Mouse (Mus musculus): ENCODE measurements around the gene Hps4. TPM values are rescaled to one million over a fixed set of nuclear protein-coding genes. Genes with fewer than 3 reads are reported as not detected.
"Not testable (repeated sequence)": the region's sequence is repeated elsewhere in the genome, so short reads cannot be mapped to it uniquely, and the experiment has no call there.

Gene Hps4
- polyA plus RNA-seq, 1 experiment from 2014 or later: 19.0 TPM

DNA sequence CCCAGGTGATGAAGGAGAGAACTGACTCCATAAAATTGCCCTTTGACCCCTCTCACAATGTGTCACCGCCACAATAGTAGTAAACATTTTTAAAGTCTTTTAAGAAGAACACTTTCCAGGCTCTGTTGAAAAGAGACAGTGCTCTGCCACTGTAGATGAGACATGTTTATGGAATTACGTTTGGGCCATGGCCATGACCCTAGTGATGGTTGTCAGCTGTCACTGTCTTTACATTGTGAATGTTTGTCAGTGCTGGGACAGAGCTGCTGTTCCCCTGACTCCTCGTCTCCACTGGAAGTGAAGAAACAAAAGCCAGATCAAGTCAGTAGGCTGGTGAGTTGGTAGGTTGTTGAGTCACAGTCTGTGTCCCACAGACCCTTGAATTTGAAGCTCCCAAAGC lies 59.6 kb downstream of the Hps4 start:
- Histone ChIP-seq H3K27me3 (replicated peaks) (peaks cover 13% of the 10 kb centered on the region), H3K27ac (ENCODE audit: poor library complexity, severe bottlenecking) (no peak overlapping the region), H3K4me3 (no peak overlapping the region), H3K9me3 (replicated peaks) (no peaks in the 10 kb centered on the region), H3K36me3 (no peaks in the 10 kb centered on the region), H3K4me1 (replicated peaks) (peaks cover 8% of the 10 kb centered on the region), H3K9ac (no peak overlapping the region), H3K4me2 (no peak overlapping the region)
- WGBS: 64% methylated on average over 3 of the region's 3 CpGs
- no peak for ATAC-seq (ENCODE audit: insufficient number of reproducible peaks, low FRiP score)

- Histone ChIP-seq H3K4me2 (no peak overlapping the region), H3K9me3 (replicated peaks) (no peaks in the 10 kb centered on the region), H3K27ac (ENCODE audit: poor library complexity, severe bottlenecking) (no peak overlapping the region), H3K36me3 (no peaks in the 10 kb centered on the region), H3K27me3 (replicated peaks) (peaks cover 34% of the 10 kb centered on the region), H3K4me1 (replicated peaks) (peaks cover 8% of the 10 kb centered on the region), H3K4me3 (no peak overlapping the region), H3K9ac (no peak overlapping the region)
- ATAC-seq (ENCODE audit: insufficient number of reproducible peaks, low FRiP score): peak; percentile 71; the same call in 1 of the 2 replicates
- 11% methylated on average over 3 of the region's 3 CpGs for WGBS
Observed at GRCm38 (mm10) chr5:112406017-112406416, 63.1 kb downstream of the Hps4 start.

GRCm38 (mm10) chr5:112409274-112409673 lies 66.4 kb downstream of the Hps4 start:
- ATAC-seq (ENCODE audit: insufficient number of reproducible peaks, low FRiP score): no peak
- Histone ChIP-seq H3K36me3 (no peaks in the 10 kb centered on the region), H3K27ac (ENCODE audit: poor library complexity, severe bottlenecking) (no peak overlapping the region), H3K4me3 (no peak overlapping the region), H3K27me3 (replicated peaks) (peaks cover 46% of the 10 kb centered on the region), H3K4me2 (no peak overlapping the region), H3K9ac (no peak overlapping the region), H3K9me3 (replicated peaks) (peaks cover 6% of the 10 kb centered on the region; the same call in 1 of the 2 replicates), H3K4me1 (replicated peaks) (peaks cover 21% of the 10 kb centered on the region)
- 60% methylated on average over 5 of the region's 5 CpGs for WGBS

GRCm38 (mm10) chr5:112411072-112411471 lies 68.2 kb downstream of the Hps4 start:
- Histone ChIP-seq H3K9ac (no peak overlapping the region), H3K4me1 (replicated peaks) (peaks cover 15% of the 10 kb centered on the region), H3K4me3 (no peak overlapping the region), H3K9me3 (replicated peaks) (peaks cover 6% of the 10 kb centered on the region; the same call in 1 of the 2 replicates), H3K27me3 (replicated peaks) (peaks cover 46% of the 10 kb centered on the region), H3K27ac (ENCODE audit: poor library complexity, severe bottlenecking) (no peak overlapping the region), H3K36me3 (no peaks in the 10 kb centered on the region), H3K4me2 (peak overlapping the region; percentile 33; the same call in 1 of the 2 replicates)
- WGBS: 44% methylated on average over 11 of the region's 11 CpGs
- no peak for ATAC-seq (ENCODE audit: insufficient number of reproducible peaks, low FRiP score)

- peaks cover 13% of the 10 kb centered on the region for H3K4me1 ChIP-seq (replicated peaks)
- 13% methylated on average over 19 of the region's 19 CpGs for WGBS
- peaks cover 46% of the 10 kb centered on the region for H3K27me3 ChIP-seq (replicated peaks)
- no peak overlapping the region for H3K9ac ChIP-seq
- peak overlapping the region; percentile 33 for H3K4me2 ChIP-seq
- no peak overlapping the region for H3K27ac ChIP-seq (ENCODE audit: poor library complexity, severe bottlenecking)
- H3K9me3 ChIP-seq (replicated peaks): peaks cover 6% of the 10 kb centered on the region; the same call in 1 of the 2 replicates
- peak; percentile 42; the same call in 1 of the 2 replicates for ATAC-seq (ENCODE audit: insufficient number of reproducible peaks, low FRiP score)
- no peak overlapping the region for H3K4me3 ChIP-seq
- H3K36me3 ChIP-seq: no peaks in the 10 kb centered on the region
Observed at GRCm38 (mm10) chr5:112411514-112412335, 68.8 kb downstream of the Hps4 start.

DNA sequence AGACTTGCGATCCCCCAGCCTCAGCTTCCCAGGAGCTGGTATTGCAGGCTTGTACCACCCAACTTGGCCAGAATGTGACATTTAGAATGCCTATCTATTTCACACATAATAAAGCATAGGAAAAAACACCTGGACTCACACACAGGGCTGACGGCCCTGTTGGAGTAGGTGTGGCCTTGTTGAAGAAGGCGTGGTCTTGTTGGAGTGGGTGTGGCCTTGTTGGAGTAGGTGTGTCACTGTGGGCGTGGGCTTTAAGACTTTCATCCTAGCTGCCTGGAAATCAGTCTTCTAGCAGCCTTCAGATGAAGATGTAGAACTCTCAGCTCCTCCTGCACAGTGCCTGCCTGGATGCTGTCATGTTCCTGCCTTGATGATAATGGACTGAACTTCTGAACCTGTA lies 69.9 kb downstream of the Hps4 start:
- WGBS: 80% methylated on average over 4 of the region's 4 CpGs
- not testable (repeated sequence) for ATAC-seq (ENCODE audit: insufficient number of reproducible peaks, low FRiP score)

DNA sequence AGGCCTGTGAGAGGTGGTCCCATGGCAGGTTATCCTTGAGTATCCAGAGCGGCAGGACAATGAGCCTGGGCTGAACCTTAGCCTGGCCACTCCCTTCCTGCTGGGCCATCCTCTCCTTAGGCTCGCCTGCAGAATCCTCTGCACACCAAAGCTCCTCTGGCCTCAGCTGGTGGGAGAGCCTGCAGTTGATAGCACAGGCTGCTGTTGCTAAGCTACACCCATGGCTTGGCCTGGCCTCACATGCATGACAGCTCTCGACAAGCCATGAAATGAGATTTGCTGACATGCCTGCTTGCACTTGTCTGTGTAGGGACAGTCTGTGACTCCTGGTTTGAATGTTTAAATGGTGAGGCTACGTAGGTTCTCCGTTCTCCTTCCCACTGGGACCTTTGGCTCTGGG lies 73.8 kb downstream of the Hps4 start:
- Histone ChIP-seq H3K9me3 (replicated peaks) (peaks cover 6% of the 10 kb centered on the region; the same call in 1 of the 2 replicates), H3K27me3 (replicated peaks) (peaks cover 47% of the 10 kb centered on the region), H3K27ac (ENCODE audit: poor library complexity, severe bottlenecking) (no peak overlapping the region), H3K9ac (no peak overlapping the region), H3K4me1 (replicated peaks) (peaks cover 8% of the 10 kb centered on the region), H3K36me3 (no peaks in the 10 kb centered on the region), H3K4me3 (no peak overlapping the region), H3K4me2 (no peak overlapping the region)
- no peak for ATAC-seq (ENCODE audit: insufficient number of reproducible peaks, low FRiP score)
- WGBS: 67% methylated on average over 5 of the region's 5 CpGs

More for the DNA sequence above, 69.9 kb downstream of the Hps4 start:
- not testable (repeated sequence) for H3K9ac ChIP-seq; H3K4me3 ChIP-seq; H3K36me3 ChIP-seq; H3K9me3 ChIP-seq (replicated peaks); H3K27ac ChIP-seq (ENCODE audit: poor library complexity, severe bottlenecking); H3K4me2 ChIP-seq
- peaks cover 13% of the 10 kb centered on the region for H3K4me1 ChIP-seq (replicated peaks)
- peaks cover 48% of the 10 kb centered on the region for H3K27me3 ChIP-seq (replicated peaks)

DNA sequence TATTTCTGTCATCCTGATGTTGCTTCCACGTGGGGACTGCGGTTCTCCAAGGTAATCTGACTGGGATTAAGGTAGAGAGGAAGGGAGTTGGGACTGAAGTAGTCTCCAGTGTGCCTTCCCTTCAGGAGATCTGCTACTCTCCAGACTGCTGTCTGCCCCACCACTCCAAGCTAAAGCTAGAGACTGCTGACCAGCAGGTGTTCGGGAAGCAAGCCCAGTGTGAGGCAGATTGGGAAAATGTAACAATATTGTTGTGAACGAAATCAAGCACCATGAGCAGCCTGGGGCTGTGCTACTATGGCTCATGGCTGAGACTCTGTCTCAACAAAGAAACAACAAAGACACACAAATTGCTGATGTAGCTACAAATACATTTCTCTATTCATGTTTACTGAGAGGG lies 75.1 kb downstream of the Hps4 start:
- 60% methylated on average over 4 of the region's 4 CpGs for WGBS
- H3K4me1 ChIP-seq (replicated peaks): no peaks in the 10 kb centered on the region

DNA sequence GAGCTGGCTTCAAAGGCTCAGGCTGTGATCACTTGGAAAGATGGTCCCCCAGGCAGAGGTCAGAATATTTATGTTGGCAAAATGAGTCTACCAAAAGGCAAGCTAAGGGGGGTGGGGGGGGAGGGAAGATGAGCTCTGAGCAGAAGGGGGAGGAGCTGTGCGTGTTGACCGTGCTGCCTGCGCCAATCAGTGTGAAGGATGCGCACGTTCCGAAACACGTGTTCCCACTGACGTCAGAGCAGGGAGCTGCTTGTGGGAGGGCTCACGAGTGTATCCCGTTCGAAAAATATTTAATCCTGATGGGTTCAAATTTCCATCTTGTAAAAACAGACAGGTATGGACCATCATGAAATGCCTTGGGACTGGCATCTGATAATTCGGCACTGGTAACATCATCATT lies 76.7 kb downstream of the Hps4 start:
- WGBS: 41% methylated on average over 12 of the region's 12 CpGs
- Histone ChIP-seq H3K9ac (no peak overlapping the region), H3K36me3 (no peaks in the 10 kb centered on the region), H3K27ac (ENCODE audit: poor library complexity, severe bottlenecking) (no peak overlapping the region), H3K9me3 (replicated peaks) (no peaks in the 10 kb centered on the region), H3K4me1 (replicated peaks) (no peaks in the 10 kb centered on the region), H3K4me2 (no peak overlapping the region), H3K4me3 (no peak overlapping the region), H3K27me3 (replicated peaks) (peaks cover 63% of the 10 kb centered on the region)
- ATAC-seq (ENCODE audit: insufficient number of reproducible peaks, low FRiP score): no peak

More for the DNA sequence above, 75.1 kb downstream of the Hps4 start:
- peaks cover 6% of the 10 kb centered on the region; the same call in 1 of the 2 replicates for H3K9me3 ChIP-seq (replicated peaks)
- H3K27me3 ChIP-seq (replicated peaks): peaks cover 48% of the 10 kb centered on the region
- no peak for ATAC-seq (ENCODE audit: insufficient number of reproducible peaks, low FRiP score)
- no peak overlapping the region for H3K4me2 ChIP-seq
- no peak overlapping the region for H3K4me3 ChIP-seq
- no peak overlapping the region for H3K9ac ChIP-seq
- no peak overlapping the region for H3K27ac ChIP-seq (ENCODE audit: poor library complexity, severe bottlenecking)
- no peaks in the 10 kb centered on the region for H3K36me3 ChIP-seq

DNA sequence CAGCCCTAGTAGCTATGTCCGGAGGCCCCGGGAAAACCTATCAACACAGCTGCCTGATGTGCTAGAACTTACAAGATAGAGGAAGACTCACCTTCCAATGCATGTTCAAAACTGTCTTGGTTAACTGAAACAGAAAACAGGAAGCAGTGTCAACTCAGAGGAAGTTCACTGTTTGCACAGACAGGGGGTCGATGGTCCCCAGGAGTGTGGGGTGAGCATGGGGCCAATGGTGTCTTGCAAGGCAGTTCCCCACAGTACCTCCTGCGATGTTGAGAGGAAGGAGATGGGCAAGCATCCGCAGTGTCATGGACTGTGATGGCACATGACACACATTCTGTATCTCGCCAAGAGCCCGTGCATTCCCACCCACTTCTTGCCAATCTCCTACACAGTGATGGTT lies 83.8 kb downstream of the Hps4 start:
- H3K4me2 ChIP-seq: no peak overlapping the region
- H3K27ac ChIP-seq (ENCODE audit: poor library complexity, severe bottlenecking): no peak overlapping the region
- no peak overlapping the region for H3K4me3 ChIP-seq
- H3K27me3 ChIP-seq (replicated peaks): peaks cover 98% of the 10 kb centered on the region
- H3K36me3 ChIP-seq: no peaks in the 10 kb centered on the region
- no peaks in the 10 kb centered on the region for H3K9me3 ChIP-seq (replicated peaks)
- no peak for ATAC-seq (ENCODE audit: insufficient number of reproducible peaks, low FRiP score)
- H3K4me1 ChIP-seq (replicated peaks): no peaks in the 10 kb centered on the region
- WGBS: 76% methylated on average over 7 of the region's 7 CpGs
- no peak overlapping the region for H3K9ac ChIP-seq

- Histone ChIP-seq H3K9me3 (replicated peaks) (no peaks in the 10 kb centered on the region), H3K4me3 (no peak overlapping the region), H3K27ac (ENCODE audit: poor library complexity, severe bottlenecking) (no peak overlapping the region), H3K4me1 (replicated peaks) (no peaks in the 10 kb centered on the region), H3K36me3 (no peaks in the 10 kb centered on the region), H3K27me3 (replicated peaks) (peaks cover 98% of the 10 kb centered on the region), H3K9ac (no peak overlapping the region), H3K4me2 (no peak overlapping the region)
- no peak for ATAC-seq (ENCODE audit: insufficient number of reproducible peaks, low FRiP score)
- 36% methylated on average over 2 of the region's 2 CpGs for WGBS
Observed at GRCm38 (mm10) chr5:112427283-112427682, 84.4 kb downstream of the Hps4 start.
